Mouse (Mus musculus) fat pad, adult 2 months (tissue): ENCODE measurements around the gene Tnfaip8l3.

Experiments used
- DNase-seq: peaks from one replicate; pipeline ENCODE4 v3.0.0-alpha.2; 2011; ENCODE audit warnings: low read depth, low spot score; ENCODE audit errors: extremely low read depth

Tnfaip8l3 gene

GRCm38 (mm10) chr9:54068032-54068649 is at the start of gene Tnfaip8l3:
TSS of gene Tnfaip8l3 (minus strand) at chr9:54068388.
- no peak for DNase-seq

GRCm38 (mm10) chr9:54112726-54113125 is 44.5 kb upstream of the Tnfaip8l3 start:
- no peak for DNase-seq

- DNase-seq = no peak
Measured at GRCm38 (mm10) chr9:54098636-54099035, 30.4 kb upstream of the Tnfaip8l3 start.

- DNase-seq = no peak
Measured at GRCm38 (mm10) chr9:54097091-54097490, 28.9 kb upstream of the Tnfaip8l3 start.

- DNase-seq = no peak
Measured at GRCm38 (mm10) chr9:54084245-54084644, 16.1 kb upstream of the Tnfaip8l3 start.

GRCm38 (mm10) chr9:54077740-54078139 is 9.6 kb upstream of the Tnfaip8l3 start:
- DNase-seq = no peak

- no peak for DNase-seq
Measured at GRCm38 (mm10) chr9:54074901-54075300, 6.7 kb upstream of the Tnfaip8l3 start.

GRCm38 (mm10) chr9:54073688-54074087 is 5.5 kb upstream of the Tnfaip8l3 start:
- DNase-seq = peak; percentile 33

GRCm38 (mm10) chr9:54071474-54072095 is 3.4 kb upstream of the Tnfaip8l3 start:
- no peak for DNase-seq

GRCm38 (mm10) chr9:54069204-54069603 is 1.0 kb upstream of the Tnfaip8l3 start:
- no peak for DNase-seq

GRCm38 (mm10) chr9:54068777-54069176 is 589 bp upstream of the Tnfaip8l3 start:
- DNase-seq = peak; percentile 47

- no peak for DNase-seq
Measured at GRCm38 (mm10) chr9:54067642-54068031, 551 bp downstream of the Tnfaip8l3 start.

GRCm38 (mm10) chr9:54064836-54065235 is 3.4 kb downstream of the Tnfaip8l3 start:
- DNase-seq = no peak

- no peak for DNase-seq
Measured at GRCm38 (mm10) chr9:54063655-54064054, 4.5 kb downstream of the Tnfaip8l3 start.

GRCm38 (mm10) chr9:54061666-54062065 is 6.5 kb downstream of the Tnfaip8l3 start:
- DNase-seq = no peak

- DNase-seq = no peak
Measured at GRCm38 (mm10) chr9:54051298-54052068, 16.7 kb downstream of the Tnfaip8l3 start.

GRCm38 (mm10) chr9:54048978-54049377 is 19.2 kb downstream of the Tnfaip8l3 start:
- no peak for DNase-seq

- no peak for DNase-seq
Measured at GRCm38 (mm10) chr9:54043067-54043466, 25.1 kb downstream of the Tnfaip8l3 start.

GRCm38 (mm10) chr9:54037717-54038116 is 30.5 kb downstream of the Tnfaip8l3 start:
- DNase-seq = no peak

GRCm38 (mm10) chr9:54034691-54035090 is 33.5 kb downstream of the Tnfaip8l3 start:
- no peak for DNase-seq

- no peak for DNase-seq
Measured at GRCm38 (mm10) chr9:54022795-54023194, 45.4 kb downstream of the Tnfaip8l3 start.

GRCm38 (mm10) chr9:53994528-53994927 is 73.7 kb downstream of the Tnfaip8l3 start:
- no peak for DNase-seq
